Mouse (Mus musculus) kidney, postnatal 0 days (tissue): ENCODE measurements at regions not wholly inside any gene's neighbourhood (a gene's known extent, or its start where the extent isn't known, plus 50 kb on each side); places are given as distances from the start of the nearest gene placed in this dataset.
A peak's percentile ranks its signal among the peaks of the same experiment; 100 is the strongest.

Experiments
- ATAC-seq: fragments of 200-750 bp; cut with Nextera tagmentation; replicated peaks from 2 replicates; pipeline ENCODE4 v1.8.0; 2017; ENCODE audit warnings: low read depth, moderate number of reproducible peaks, moderate TSS enrichment, moderate library complexity; ENCODE audit not compliant: low FRiP score
- DNase-seq: peaks from one replicate; pipeline ENCODE4 v3.0.0-alpha.2; 2016; ENCODE audit warnings: low spot score
- H3K27ac ChIP-seq: fragments of 300-500 bp; sonication (generic); 2 replicates; pipeline ENCODE4 v1.5.1; 2014; ENCODE audit warnings: mild to moderate bottlenecking
- H3K27me3 ChIP-seq: fragments of 300-500 bp; sonication (generic); 2 replicates; pipeline ENCODE4 v1.6.1; 2014; ENCODE audit warnings: low read length, mixed read lengths; ENCODE audit not compliant: insufficient read depth
- H3K36me3 ChIP-seq: fragments of 300-500 bp; sonication (generic); 2 replicates; pipeline ENCODE4 v1.6.1; 2014; ENCODE audit warnings: low read length, mixed read lengths; ENCODE audit not compliant: insufficient read depth
- H3K4me1 ChIP-seq: fragments of 300-500 bp; sonication (generic); replicated peaks from 2 replicates; pipeline ENCODE4 v1.6.1; 2014; ENCODE audit warnings: antibody characterized with exemption, low read length, mixed read lengths; ENCODE audit not compliant: insufficient read depth
- H3K4me2 ChIP-seq: fragments of 300-500 bp; sonication (generic); 2 replicates; pipeline ENCODE4 v1.6.1; 2014; ENCODE audit warnings: mild to moderate bottlenecking, low read length, moderate library complexity, mixed read lengths
- H3K4me3 ChIP-seq: fragments of 300-500 bp; sonication (generic); replicated peaks from 2 replicates; pipeline ENCODE4 v1.5.1; 2014; ENCODE audit warnings: low read depth, low read length
- H3K9ac ChIP-seq: fragments of 300-500 bp; sonication (generic); 2 replicates; pipeline ENCODE4 v1.6.1; 2014; ENCODE audit warnings: low read depth, low read length
- H3K9me3 ChIP-seq: fragments of 300-500 bp; sonication (generic); replicated peaks from 2 replicates; pipeline ENCODE4 v1.6.1; 2016; ENCODE audit warnings: low read length, inconsistent platforms, mixed read lengths
- CTCF ChIP-seq: IDR thresholded peaks from 2 replicates; pipeline ENCODE4 v1.5.1; 2016; ENCODE audit warnings: antibody characterized with exemption, low read depth, mild to moderate bottlenecking, moderate library complexity
- WGBS: fragments of 180-500 bp; shearing (Covaris S2); extraction: QIAGEN DNeasy Blood & Tissue Kit; methylation state at CpG from one replicate; pipeline ENCODE4 v1.1.7; 2014; 5-methylcytosine and 5-hydroxymethylcytosine counted together

GRCm38 (mm10) chr3:38235736-38236083 is 248.9 kb downstream of the Ankrd50 start:
- no peaks in the 10 kb centered on the region for H3K27me3 ChIP-seq
- no peaks in the 10 kb centered on the region for H3K9me3 ChIP-seq
- H3K4me1 ChIP-seq = peaks cover 3% of the 10 kb centered on the region; the same call in 1 of the 2 replicates
- no peak for ATAC-seq
- 0 out of 2 replicates have a peak overlapping the region, but pooled peaks have one; percentile 19 for H3K27ac ChIP-seq
- H3K9ac ChIP-seq = no peak overlapping the region
- no peaks in the 10 kb centered on the region for H3K36me3 ChIP-seq
- H3K4me3 ChIP-seq = no peak overlapping the region
- no peak for TF ChIP-seq CTCF
- no peak for DNase-seq
- WGBS = 76% methylated on average over 9 of the region's 9 CpGs
- H3K4me2 ChIP-seq = peak overlapping the region; percentile 2; the same call in 1 of the 2 replicates

- H3K4me3 ChIP-seq = no peak overlapping the region
- no peak for ATAC-seq
- no peak for TF ChIP-seq CTCF
- H3K4me1 ChIP-seq = peaks cover 3% of the 10 kb centered on the region; the same call in 1 of the 2 replicates
- H3K4me2 ChIP-seq = peak overlapping the region; percentile 2; the same call in 1 of the 2 replicates
- WGBS = 67% methylated on average over 18 of the region's 18 CpGs
- H3K27ac ChIP-seq = peak overlapping the region; percentile 19; the same call in 1 of the 2 replicates
- no peaks in the 10 kb centered on the region for H3K9me3 ChIP-seq
- H3K27me3 ChIP-seq = no peaks in the 10 kb centered on the region
- DNase-seq = no peak
- no peaks in the 10 kb centered on the region for H3K36me3 ChIP-seq
- no peak overlapping the region for H3K9ac ChIP-seq
Observed at GRCm38 (mm10) chr3:38235033-38235735, 249.5 kb downstream of the Ankrd50 start.

GRCm38 (mm10) chr3:38234534-38234933 is 250.1 kb downstream of the Ankrd50 start:
- peaks cover 3% of the 10 kb centered on the region; the same call in 1 of the 2 replicates for H3K4me1 ChIP-seq
- 36% methylated on average over 4 of the region's 4 CpGs for WGBS
- TF ChIP-seq CTCF = no peak
- H3K36me3 ChIP-seq = no peaks in the 10 kb centered on the region
- H3K9ac ChIP-seq = no peak overlapping the region
- no peak for DNase-seq
- no peak for ATAC-seq
- no peaks in the 10 kb centered on the region for H3K9me3 ChIP-seq
- no peaks in the 10 kb centered on the region for H3K27me3 ChIP-seq
- H3K4me3 ChIP-seq = no peak overlapping the region
- no peak overlapping the region for H3K4me2 ChIP-seq
- H3K27ac ChIP-seq = no peak overlapping the region

- Histone ChIP-seq H3K9me3 (no peaks in the 10 kb centered on the region), H3K4me1 (peaks cover 3% of the 10 kb centered on the region; the same call in 1 of the 2 replicates), H3K27ac (no peak overlapping the region), H3K4me2 (no peak overlapping the region), H3K27me3 (no peaks in the 10 kb centered on the region), H3K36me3 (no peaks in the 10 kb centered on the region), H3K4me3 (no peak overlapping the region), H3K9ac (no peak overlapping the region)
- WGBS = 50% methylated on average over 2 of the region's 2 CpGs
- TF ChIP-seq CTCF = no peak
- no peak for DNase-seq
- no peak for ATAC-seq
Observed at GRCm38 (mm10) chr3:38234006-38234405, 250.6 kb downstream of the Ankrd50 start.

- TF ChIP-seq CTCF = no peak
- no peak overlapping the region for H3K4me2 ChIP-seq
- no peak overlapping the region for H3K9ac ChIP-seq
- no peak overlapping the region for H3K27ac ChIP-seq
- 76% methylated on average over 3 of the region's 3 CpGs for WGBS
- H3K36me3 ChIP-seq = no peaks in the 10 kb centered on the region
- no peaks in the 10 kb centered on the region for H3K27me3 ChIP-seq
- ATAC-seq (no peak), DNase-seq (no peak)
- no peak overlapping the region for H3K4me3 ChIP-seq
- H3K9me3 ChIP-seq = no peaks in the 10 kb centered on the region
- H3K4me1 ChIP-seq = peaks cover 3% of the 10 kb centered on the region; the same call in 1 of the 2 replicates
Observed at GRCm38 (mm10) chr3:38233091-38233490, 251.6 kb downstream of the Ankrd50 start.

GRCm38 (mm10) chr3:38232111-38233076 is 252.2 kb downstream of the Ankrd50 start:
- Histone ChIP-seq H3K4me1 (peaks cover 3% of the 10 kb centered on the region; the same call in 1 of the 2 replicates), H3K9me3 (no peaks in the 10 kb centered on the region), H3K4me2 (no peak overlapping the region), H3K9ac (no peak overlapping the region), H3K36me3 (no peaks in the 10 kb centered on the region), H3K4me3 (no peak overlapping the region), H3K27ac (no peak overlapping the region), H3K27me3 (no peaks in the 10 kb centered on the region)
- peak; percentile 57; the same call in 1 of the 2 replicates for ATAC-seq
- peak; percentile 87 for DNase-seq
- 43% methylated on average over 15 of the region's 15 CpGs for WGBS
- no peak for TF ChIP-seq CTCF
